Mouse (Mus musculus) forebrain, postnatal 0 days (tissue): ENCODE data around the gene Gne. TPM values are rescaled to one million over a fixed set of nuclear protein-coding genes. Genes with fewer than 3 reads are reported as not detected.

ENCODE experiments used
- ATAC-seq: fragments of 200-750 bp; cut with Nextera tagmentation; 2 replicates; pipeline ENCODE4 v1.8.0; 2017; ENCODE audit warnings: mild to moderate bottlenecking, moderate library complexity
- DNase-seq: peaks from one replicate; pipeline ENCODE4 v3.0.0-alpha.2; 2015
- H3K27ac ChIP-seq: fragments of 300-500 bp; sonication (generic); 2 replicates; pipeline ENCODE4 v1.5.1; 2014; ENCODE audit warnings: low read depth, mild to moderate bottlenecking, antibody characterized with exemption, low read length, moderate library complexity, mixed read lengths
- H3K27me3 ChIP-seq: fragments of 300-500 bp; sonication (generic); 2 replicates; pipeline ENCODE4 v1.6.1; 2014; ENCODE audit warnings: mild to moderate bottlenecking, low read length, mixed read lengths; ENCODE audit not compliant: insufficient read depth
- H3K36me3 ChIP-seq: fragments of 300-500 bp; sonication (generic); 2 replicates; pipeline ENCODE4 v1.6.1; 2014; ENCODE audit warnings: mild to moderate bottlenecking, moderate library complexity; ENCODE audit not compliant: insufficient read depth
- H3K4me1 ChIP-seq: fragments of 300-500 bp; sonication (generic); 2 replicates; pipeline ENCODE4 v1.6.1; 2014; ENCODE audit warnings: antibody characterized with exemption; ENCODE audit not compliant: insufficient read depth
- H3K4me2 ChIP-seq: fragments of 300-500 bp; sonication (generic); 2 replicates; pipeline ENCODE4 v1.6.1; 2014; ENCODE audit warnings: low read depth, mild to moderate bottlenecking, moderate library complexity
- H3K4me3 ChIP-seq: fragments of 300-500 bp; sonication (generic); 2 replicates; pipeline ENCODE4 v1.5.1; 2014; ENCODE audit warnings: low read depth, low read length, mixed read lengths
- H3K9ac ChIP-seq: fragments of 300-500 bp; sonication (generic); 2 replicates; pipeline ENCODE4 v1.6.1; 2014; ENCODE audit warnings: mild to moderate bottlenecking
- H3K9me3 ChIP-seq: fragments of 300-500 bp; sonication (generic); 2 replicates; pipeline ENCODE4 v1.6.1; 2016; ENCODE audit warnings: low read length
- CTCF ChIP-seq: sonication (generic); IDR thresholded peaks from 2 replicates; pipeline ENCODE4 v1.5.1; 2016; ENCODE audit warnings: antibody characterized with exemption, control low read depth, low read depth
- WGBS: fragments of 180-500 bp; shearing (Covaris S2); extraction: QIAGEN DNeasy Blood & Tissue Kit; methylation state at CpG from one replicate; pipeline ENCODE4 v1.1.7; 2014; 5-methylcytosine and 5-hydroxymethylcytosine counted together
- polyA plus RNA-seq: library from polyadenylated mRNA; unstranded; fragments of >200 nt; fragmentation: Nextera tagmentation; extraction: Ambion mirVana; gene quantifications from 2 replicates; pipeline ENCODE4 v1.2.1, GENCODE M21; 2015
- total RNA-seq: library from RNA; depleted of rRNA; stranded (reverse); fragments of >200 nt; gene quantifications from 2 replicates; pipeline ENCODE4 v1.2.3, GENCODE M21; 2014

Gene Gne
- total and polyA plus RNA-seq, 2 experiments from 2014 or later, result 25.2 to 36.5 TPM

GRCm38 (mm10) chr4:44012376-44013367 lies 71.3 kb downstream of the Gne start:
- peak overlapping the region; percentile 86 for H3K9ac ChIP-seq
- ATAC-seq (peak; percentile 100), DNase-seq (peak; percentile 95)
- peak overlapping the region; percentile 87 for H3K27ac ChIP-seq
- no peak for TF ChIP-seq CTCF
- H3K4me1 ChIP-seq, result peaks cover 15% of the 10 kb centered on the region
- H3K27me3 ChIP-seq, result no peaks in the 10 kb centered on the region
- 1% methylated on average over 77 of the region's 77 CpGs for WGBS
- H3K36me3 ChIP-seq, result peaks cover 6% of the 10 kb centered on the region; the same call in 1 of the 2 replicates
- H3K4me3 ChIP-seq, result peak overlapping the region; percentile 86
- no peaks in the 10 kb centered on the region for H3K9me3 ChIP-seq
- H3K4me2 ChIP-seq, result peak overlapping the region; percentile 96

GRCm38 (mm10) chr4:44011799-44012198 lies 72.2 kb downstream of the Gne start:
- H3K4me2 ChIP-seq, result peak overlapping the region; percentile 69
- ATAC-seq (no peak), DNase-seq (peak; percentile 6)
- no peaks in the 10 kb centered on the region for H3K27me3 ChIP-seq
- peak overlapping the region; percentile 87 for H3K27ac ChIP-seq
- TF ChIP-seq CTCF, result no peak
- H3K4me3 ChIP-seq, result peak overlapping the region; percentile 86
- H3K36me3 ChIP-seq, result peaks cover 6% of the 10 kb centered on the region; the same call in 1 of the 2 replicates
- H3K9me3 ChIP-seq, result no peaks in the 10 kb centered on the region
- H3K4me1 ChIP-seq, result peaks cover 15% of the 10 kb centered on the region
- peak overlapping the region; percentile 86 for H3K9ac ChIP-seq
- WGBS, result 86% methylated on average over 3 of the region's 3 CpGs

DNA sequence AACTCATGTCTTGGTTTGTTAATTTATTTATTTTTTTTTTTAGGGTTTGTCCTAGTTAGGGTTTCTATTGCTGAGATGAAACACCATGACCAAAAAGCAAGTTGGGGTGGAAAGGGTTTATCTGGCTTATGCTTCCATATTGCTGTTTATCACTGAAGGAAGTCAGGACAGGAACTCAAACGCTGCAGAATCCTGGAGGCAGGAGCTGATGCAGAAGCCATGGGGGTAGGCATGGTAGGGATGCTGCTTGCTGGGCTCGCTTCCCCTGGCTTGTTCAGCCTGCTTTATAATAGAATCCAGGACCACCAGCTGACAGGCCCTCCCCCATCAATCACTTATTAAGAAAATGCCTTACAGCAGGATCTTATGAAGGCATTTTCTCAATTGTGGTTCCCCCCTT lies 73.1 kb downstream of the Gne start:
- Histone ChIP-seq H3K4me3 (no peak overlapping the region), H3K27ac (no peak overlapping the region), H3K36me3 (peaks cover 3% of the 10 kb centered on the region; the same call in 1 of the 2 replicates), H3K27me3 (no peaks in the 10 kb centered on the region), H3K4me2 (no peak overlapping the region), H3K4me1 (peaks cover 15% of the 10 kb centered on the region), H3K9ac (no peak overlapping the region), H3K9me3 (no peaks in the 10 kb centered on the region)
- 44% methylated on average over 2 of the region's 2 CpGs for WGBS
- DNase-seq, result no peak
- no peak for ATAC-seq
- no peak for TF ChIP-seq CTCF

- Histone ChIP-seq H3K4me2 (no peak overlapping the region), H3K4me3 (no peak overlapping the region), H3K9ac (no peak overlapping the region), H3K36me3 (no peaks in the 10 kb centered on the region), H3K9me3 (no peaks in the 10 kb centered on the region), H3K27ac (no peak overlapping the region), H3K27me3 (no peaks in the 10 kb centered on the region), H3K4me1 (peaks cover 15% of the 10 kb centered on the region)
- peak; percentile 40 for TF ChIP-seq CTCF
- DNase-seq (no peak), ATAC-seq (no peak)
- 93% methylated on average over 1 of the region's 1 CpGs for WGBS
These were observed 73.8 kb downstream of the Gne start for GRCm38 (mm10) chr4:44010176-44010575.

DNA sequence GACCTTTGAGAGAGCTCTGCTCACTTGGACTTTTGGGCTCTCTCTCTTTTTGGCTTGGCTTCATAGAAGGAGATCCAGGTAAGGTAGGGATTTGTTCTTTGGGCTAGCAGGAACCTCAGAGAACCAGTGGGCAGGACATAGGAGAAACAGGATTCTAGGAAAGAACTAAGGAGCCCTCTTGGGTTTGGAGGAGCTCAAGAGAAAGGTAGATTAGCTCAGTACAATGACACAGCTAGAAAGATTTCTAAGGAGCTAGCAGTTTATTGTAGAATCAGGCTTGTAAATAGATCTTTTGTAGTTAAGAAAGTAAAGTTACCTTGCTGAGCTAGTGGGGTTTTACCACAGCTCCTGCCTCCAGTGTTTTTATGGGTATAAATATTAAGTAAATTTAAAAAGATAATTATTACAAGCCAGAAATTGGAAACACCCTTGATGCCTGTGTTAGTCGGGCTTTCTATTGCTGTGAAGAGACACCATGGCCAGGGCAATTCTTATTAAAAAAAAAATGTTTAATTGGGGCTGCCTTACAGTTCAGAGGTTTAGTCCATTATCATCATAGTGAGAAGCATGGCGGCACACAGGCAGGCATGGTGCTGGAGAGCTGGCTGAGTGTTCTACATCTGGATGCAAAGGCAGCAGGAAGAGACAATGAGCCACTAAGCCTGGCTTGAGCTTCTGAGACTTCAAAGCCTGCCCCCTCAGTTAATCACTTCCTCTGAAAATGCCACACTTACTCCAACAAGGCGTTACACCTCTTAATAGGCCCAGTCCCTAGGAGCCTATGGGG lies 79.2 kb downstream of the Gne start:
- DNase-seq (no peak), ATAC-seq (no peak)
- no peak overlapping the region for H3K4me2 ChIP-seq
- no peaks in the 10 kb centered on the region for H3K4me1 ChIP-seq
- H3K4me3 ChIP-seq, result no peak overlapping the region
- H3K9me3 ChIP-seq, result no peaks in the 10 kb centered on the region
- TF ChIP-seq CTCF, result no peak
- WGBS, result 66% methylated on average over 3 of the region's 3 CpGs
- H3K27ac ChIP-seq, result no peak overlapping the region
- no peak overlapping the region for H3K9ac ChIP-seq
- H3K27me3 ChIP-seq, result no peaks in the 10 kb centered on the region
- H3K36me3 ChIP-seq, result no peaks in the 10 kb centered on the region

DNA sequence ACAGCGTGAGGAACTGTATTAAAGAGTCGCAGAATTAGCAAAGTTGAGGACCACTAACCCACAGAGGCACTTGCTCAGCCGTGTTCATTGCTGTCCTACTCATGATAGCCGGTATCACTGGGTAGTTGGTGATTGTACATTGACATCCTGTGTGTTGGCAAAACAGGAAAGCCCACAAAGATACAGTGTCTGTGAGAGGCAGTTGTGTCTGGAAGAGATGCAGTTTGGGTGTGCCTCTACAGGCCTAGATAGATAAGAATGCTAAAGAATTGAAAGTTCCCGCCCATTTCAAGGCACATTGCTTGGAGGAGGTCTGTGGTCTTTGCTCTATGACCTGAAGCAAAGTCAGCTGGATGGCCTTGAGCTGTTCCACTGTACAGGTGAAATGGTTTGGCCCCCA lies 79.9 kb downstream of the Gne start, which contains the start of gene Clta:
Gene Clta, plus strand, starts transcription at position 327 of the 400 bp plus-strand sequence.
- 91% methylated on average over 5 of the region's 5 CpGs for WGBS
- no peak for TF ChIP-seq CTCF

DNA sequence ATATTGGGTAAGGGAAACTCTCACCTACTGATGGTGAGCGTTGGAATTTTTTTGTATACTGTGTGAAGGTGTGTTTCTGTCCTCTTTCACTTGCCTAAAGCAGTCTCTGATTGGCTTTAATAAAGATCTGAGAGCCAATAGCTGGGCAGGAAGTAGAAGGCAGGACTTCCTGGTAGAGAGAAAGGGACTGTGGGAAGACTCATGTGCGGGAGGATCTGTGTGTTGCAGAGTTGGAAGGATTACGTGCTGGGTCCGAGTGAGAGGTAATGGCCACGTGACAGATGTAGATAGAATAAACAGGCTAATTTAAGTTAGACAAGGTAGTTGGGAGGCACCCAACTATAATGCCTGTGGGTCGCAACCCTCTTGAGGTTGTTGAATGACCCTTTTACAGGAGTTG lies 80.4 kb downstream of the Gne start:
- Histone ChIP-seq H3K27ac (no peak overlapping the region), H3K9me3 (no peaks in the 10 kb centered on the region), H3K4me3 (no peak overlapping the region), H3K27me3 (no peaks in the 10 kb centered on the region), H3K4me2 (no peak overlapping the region), H3K36me3 (no peaks in the 10 kb centered on the region), H3K4me1 (no peaks in the 10 kb centered on the region), H3K9ac (no peak overlapping the region)
- no peak for ATAC-seq
- TF ChIP-seq CTCF, result no peak
- WGBS, result 88% methylated on average over 6 of the region's 6 CpGs
- no peak for DNase-seq

More for the DNA sequence above, 79.9 kb downstream of the Gne start, which contains the start of gene Clta:
- Histone ChIP-seq H3K9me3 (no peaks in the 10 kb centered on the region), H3K4me3 (no peak within 1 kb of the TSS), H3K27me3 (no peaks in the 10 kb centered on the region), H3K4me1 (no peaks in the 10 kb centered on the region), H3K4me2 (no peak within 1 kb of the TSS), H3K36me3 (no peaks in the 10 kb centered on the region), H3K9ac (no peak within 1 kb of the TSS), H3K27ac (no peak within 1 kb of the TSS)
- ATAC-seq (no peak), DNase-seq (no peak)
